Mouse (Mus musculus) splenic B cell, adult 2 months (primary cell): ENCODE measurements at regions not wholly inside any gene's neighbourhood (a gene's known extent, or its start where the extent isn't known, plus 50 kb on each side); places are given as distances from the start of the nearest gene placed in this dataset.

Experiments used
- DNase-seq: peaks from one replicate; pipeline ENCODE4 v3.0.0-alpha.2; 2011; ENCODE audit warnings: low read depth, low spot score
- H3K27me3 ChIP-seq: 2 replicates; pipeline ENCODE4 v1.6.1; 2012; ENCODE audit warnings: mild to moderate bottlenecking, low read length, moderate library complexity, mixed read lengths; ENCODE audit not compliant: control insufficient read depth, poor library complexity, insufficient read depth, severe bottlenecking
- H3K36me3 ChIP-seq: 2 replicates; pipeline ENCODE4 v1.6.1; 2012; ENCODE audit warnings: mild to moderate bottlenecking, low read length, moderate library complexity, mixed read lengths; ENCODE audit not compliant: control insufficient read depth, poor library complexity, insufficient read depth, severe bottlenecking

- H3K36me3 ChIP-seq = no peaks in the 10 kb centered on the region
- DNase-seq = no peak
- no peaks in the 10 kb centered on the region for H3K27me3 ChIP-seq
Measured at GRCm38 (mm10) chr1:148750806-148751205, 1210.3 kb downstream of the Pla2g4a start.

GRCm38 (mm10) chr1:148722106-148722505 is 1239.0 kb downstream of the Pla2g4a start:
- no peaks in the 10 kb centered on the region for H3K27me3 ChIP-seq
- H3K36me3 ChIP-seq = no peaks in the 10 kb centered on the region
- no peak for DNase-seq

GRCm38 (mm10) chr1:148721409-148721808 is 1239.7 kb downstream of the Pla2g4a start:
- no peak for DNase-seq
- H3K36me3 ChIP-seq = no peaks in the 10 kb centered on the region

GRCm38 (mm10) chr1:148720980-148721379 is 1240.1 kb downstream of the Pla2g4a start:
- no peaks in the 10 kb centered on the region for H3K27me3 ChIP-seq
- no peak for DNase-seq
- no peaks in the 10 kb centered on the region for H3K36me3 ChIP-seq

More at GRCm38 (mm10) chr1:148721409-148721808, 1239.7 kb downstream of the Pla2g4a start:
- H3K27me3 ChIP-seq = no peaks in the 10 kb centered on the region

GRCm38 (mm10) chr1:148708084-148708483 is 1253.0 kb downstream of the Pla2g4a start:
- no peak for DNase-seq
- H3K36me3 ChIP-seq = no peaks in the 10 kb centered on the region
- H3K27me3 ChIP-seq = no peaks in the 10 kb centered on the region

GRCm38 (mm10) chr1:148707657-148708056 is 1253.4 kb downstream of the Pla2g4a start:
- H3K36me3 ChIP-seq = no peaks in the 10 kb centered on the region
- H3K27me3 ChIP-seq = no peaks in the 10 kb centered on the region
- DNase-seq = no peak

GRCm38 (mm10) chr1:148706271-148706807 is 1254.8 kb downstream of the Pla2g4a start:
- no peaks in the 10 kb centered on the region for H3K27me3 ChIP-seq
- DNase-seq = no peak

GRCm38 (mm10) chr1:148700599-148700954 is 1260.5 kb downstream of the Pla2g4a start:
- DNase-seq = no peak
- no peaks in the 10 kb centered on the region for H3K36me3 ChIP-seq
- no peaks in the 10 kb centered on the region for H3K27me3 ChIP-seq

More at GRCm38 (mm10) chr1:148706271-148706807, 1254.8 kb downstream of the Pla2g4a start:
- H3K36me3 ChIP-seq = no peaks in the 10 kb centered on the region

- Histone ChIP-seq H3K36me3 (no peaks in the 10 kb centered on the region), H3K27me3 (no peaks in the 10 kb centered on the region)
- no peak for DNase-seq
Measured at GRCm38 (mm10) chr1:148699854-148700598, 1261.1 kb downstream of the Pla2g4a start.

GRCm38 (mm10) chr1:148690085-148690484 is 1271.0 kb downstream of the Pla2g4a start:
- H3K27me3 ChIP-seq = no peaks in the 10 kb centered on the region
- no peak for DNase-seq
- H3K36me3 ChIP-seq = no peaks in the 10 kb centered on the region

- no peaks in the 10 kb centered on the region for H3K36me3 ChIP-seq
- no peak for DNase-seq
- no peaks in the 10 kb centered on the region for H3K27me3 ChIP-seq
Measured at GRCm38 (mm10) chr1:148689618-148690017, 1271.5 kb downstream of the Pla2g4a start.

GRCm38 (mm10) chr1:148675516-148675915 is 1285.6 kb downstream of the Pla2g4a start:
- DNase-seq = no peak
- Histone ChIP-seq H3K27me3 (no peaks in the 10 kb centered on the region), H3K36me3 (no peaks in the 10 kb centered on the region)

- DNase-seq = no peak
- no peaks in the 10 kb centered on the region for H3K27me3 ChIP-seq
- no peaks in the 10 kb centered on the region for H3K36me3 ChIP-seq
Measured at GRCm38 (mm10) chr1:148664409-148664808, 1296.7 kb downstream of the Pla2g4a start.

GRCm38 (mm10) chr1:148656990-148657389 is 1304.1 kb downstream of the Pla2g4a start:
- no peaks in the 10 kb centered on the region for H3K36me3 ChIP-seq
- H3K27me3 ChIP-seq = no peaks in the 10 kb centered on the region
- no peak for DNase-seq
